Mouse (Mus musculus) skeletal muscle tissue, adult 2 months (tissue): ENCODE results near the gene Chek2.
A peak's percentile ranks its signal among the peaks of the same experiment; 100 is the strongest.
"Not testable (repeated sequence)": the region's sequence is repeated elsewhere in the genome, so short reads cannot be mapped to it uniquely, and the experiment has no call there.

ENCODE experiments used
- DNase-seq: peaks from one replicate; pipeline ENCODE4 v3.0.0-alpha.2; 2012; ENCODE audit warnings: low read depth, low spot score

Gene Chek2

DNA sequence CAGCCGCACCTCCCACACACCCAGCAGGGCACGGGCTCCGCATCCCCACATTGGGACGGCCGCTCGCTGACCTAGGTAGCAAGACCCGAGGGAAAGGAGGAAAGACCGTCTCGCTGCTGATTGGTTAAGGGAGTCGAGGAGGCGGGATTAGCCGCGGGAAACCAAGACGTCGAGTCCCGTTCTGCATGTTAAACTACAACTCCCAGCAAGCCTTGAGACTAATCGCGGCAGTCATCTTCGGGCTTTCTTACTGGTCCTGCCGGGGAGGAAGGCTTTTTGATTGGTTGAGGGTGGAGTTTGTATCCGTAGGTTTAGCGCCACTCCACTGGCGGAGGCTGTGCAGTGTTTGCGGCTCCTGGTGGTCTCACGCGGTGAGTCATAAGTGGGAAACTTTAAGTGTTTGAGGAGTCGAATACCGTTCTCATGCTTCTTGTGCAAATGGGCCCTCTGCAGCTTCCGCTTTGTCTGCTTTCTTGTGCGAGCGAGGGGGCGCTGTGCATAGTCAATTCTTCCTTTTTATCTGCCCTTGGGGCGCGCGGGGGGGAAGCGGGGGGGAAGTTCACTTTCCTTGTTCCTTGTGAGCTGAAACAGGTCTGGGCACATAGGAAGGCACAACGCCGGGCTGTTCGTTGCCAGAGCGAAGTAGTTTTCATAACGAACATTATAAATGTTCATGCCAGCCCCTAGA lies at the start of gene Chek2, which contains the start of gene Hscb:
Chek2 (plus strand) TSS at position 302 of the 688 bp plus-strand sequence.
Hscb (minus strand) TSS at position 100 of the 688 bp plus-strand sequence.
- DNase-seq = peak; percentile 98

DNA sequence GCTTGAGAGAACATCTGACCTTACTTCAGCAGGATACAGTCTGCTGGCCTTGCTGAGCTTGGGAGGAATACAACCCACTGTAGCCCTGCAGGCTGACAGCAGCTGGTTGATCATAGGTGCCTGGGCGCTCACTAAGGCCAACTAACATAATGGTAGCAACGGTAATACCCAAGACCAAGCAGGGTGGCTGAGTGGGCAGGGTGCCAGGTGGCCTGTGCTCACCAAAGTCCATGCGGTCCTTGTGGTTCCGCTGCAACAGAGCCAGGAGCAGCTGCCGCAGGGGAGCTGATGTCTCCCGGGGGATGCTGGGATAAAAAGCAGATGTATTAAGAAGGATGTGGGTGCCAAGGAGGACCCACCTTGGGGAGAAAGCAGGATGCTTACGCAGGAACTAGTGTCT lies 45.4 kb upstream of the Chek2 start:
- no peak for DNase-seq

DNA sequence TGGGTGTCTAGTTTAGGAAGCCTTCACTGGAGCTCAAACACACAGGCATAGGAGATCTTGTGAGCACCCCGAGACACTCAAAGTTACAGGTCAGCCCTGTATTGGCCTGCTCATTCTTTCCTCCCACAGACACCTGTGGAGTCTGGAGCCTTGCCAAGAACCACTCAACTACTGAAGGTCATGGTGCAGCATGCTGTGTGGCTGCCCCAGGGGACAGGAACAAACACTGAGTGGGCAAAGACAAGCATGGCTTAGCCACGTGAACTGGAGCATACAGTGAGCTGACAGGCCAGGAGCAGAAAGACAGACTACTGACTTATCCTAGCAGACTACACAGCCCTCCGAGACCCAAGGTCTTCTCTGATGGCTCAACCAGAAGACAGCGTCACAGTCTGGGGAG lies 42.1 kb upstream of the Chek2 start:
- no peak for DNase-seq

DNA sequence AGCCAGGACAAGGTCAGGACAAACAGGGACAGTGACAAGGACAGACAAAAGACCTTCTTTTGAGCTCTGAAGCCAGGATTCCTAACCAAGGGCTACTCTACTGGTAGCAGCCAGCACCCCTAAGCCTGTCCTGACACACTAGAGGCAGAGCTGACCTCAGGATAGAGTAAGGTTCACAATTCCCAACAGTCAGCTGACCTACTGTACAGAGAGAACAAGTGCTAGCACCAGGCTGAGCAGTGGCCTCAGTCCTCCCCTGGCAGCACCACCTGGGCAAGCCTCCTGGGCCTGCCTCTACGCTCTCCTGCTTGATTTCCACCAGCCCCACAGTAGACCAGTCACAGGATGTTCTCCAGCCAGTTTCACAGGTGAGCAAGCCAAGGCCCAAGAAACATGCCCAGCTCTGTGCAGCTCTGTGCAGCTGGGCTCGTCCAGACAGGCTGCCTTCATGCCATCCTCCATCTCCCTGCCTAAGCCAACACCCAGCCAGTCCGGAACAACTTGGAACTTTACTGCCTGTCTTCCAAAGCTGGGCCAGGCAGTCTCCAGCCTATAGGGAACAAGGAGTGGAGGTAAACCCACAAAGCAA lies 38.6 kb upstream of the Chek2 start:
- no peak for DNase-seq

DNA sequence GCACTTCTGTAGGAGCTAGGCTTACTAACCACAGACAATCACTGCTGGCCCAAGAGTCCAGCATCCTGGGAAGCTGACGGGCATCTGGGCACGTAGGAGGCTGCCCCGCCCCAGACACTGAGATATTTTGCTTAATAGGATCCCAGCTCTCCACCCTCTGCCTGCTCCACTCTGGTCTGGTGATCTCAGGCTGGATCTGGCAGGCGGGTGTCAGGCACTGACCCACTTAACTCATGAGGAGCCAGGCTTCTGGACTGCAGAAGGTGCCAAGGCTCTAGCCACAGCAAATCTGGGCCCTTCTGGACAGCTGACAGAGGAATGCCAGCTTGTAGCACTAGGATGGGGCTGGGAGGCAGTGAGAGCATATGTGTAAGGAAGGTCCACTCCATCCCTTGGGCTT lies 37.6 kb upstream of the Chek2 start:
- DNase-seq = peak; percentile 32

DNA sequence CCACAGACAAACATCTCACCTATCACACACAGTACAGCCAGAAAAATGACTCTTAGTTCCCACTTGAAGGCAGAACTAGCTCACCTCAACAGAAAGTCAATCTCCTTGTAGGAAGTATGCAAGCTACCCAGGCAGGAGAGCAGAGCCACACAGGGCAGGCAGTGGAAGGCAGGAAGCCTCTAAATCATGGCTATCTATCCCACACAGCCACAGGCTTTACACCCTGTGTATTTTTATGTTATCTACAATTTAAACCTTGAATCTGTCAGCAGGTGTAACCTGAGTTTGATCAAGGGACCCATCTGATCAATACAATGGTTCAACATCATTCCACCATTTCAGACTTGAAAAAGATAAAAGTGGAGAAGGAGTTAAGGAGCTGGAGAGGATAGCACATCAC lies 37.0 kb upstream of the Chek2 start:
- no peak for DNase-seq

DNA sequence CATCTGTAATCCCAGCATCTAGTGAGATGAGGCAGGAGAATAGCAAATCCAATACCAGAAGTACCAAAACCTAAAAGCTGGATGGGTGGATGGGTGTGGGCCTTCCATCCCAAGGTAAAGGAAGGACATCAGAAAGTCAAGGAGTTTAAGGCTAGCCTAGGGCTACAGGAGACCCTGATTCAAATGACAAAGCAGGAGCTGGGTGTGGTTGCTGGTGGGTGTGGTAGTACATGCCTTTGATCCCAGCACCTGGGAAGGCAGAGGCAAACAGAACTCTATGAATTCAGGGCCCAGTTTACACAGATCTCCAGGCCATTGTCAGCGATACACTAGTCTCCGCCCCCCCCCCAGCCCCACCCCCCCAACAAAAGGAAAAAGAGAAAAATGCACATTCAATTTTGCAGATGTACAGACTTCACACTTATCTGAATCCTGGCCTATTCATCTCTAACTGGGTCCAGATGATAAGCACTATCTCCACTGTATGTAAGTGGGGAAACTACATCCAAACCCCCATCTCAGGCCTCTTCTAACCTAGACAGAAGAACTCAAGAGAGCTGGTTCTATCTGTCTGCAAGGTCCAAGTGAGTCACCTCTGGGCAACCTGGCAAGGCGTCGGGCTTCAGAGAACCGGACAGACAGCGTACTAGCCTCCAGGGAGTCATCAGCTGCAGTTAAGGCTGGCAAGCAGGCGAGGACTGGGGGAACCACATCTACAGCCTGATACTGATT lies 35.6 kb upstream of the Chek2 start:
- DNase-seq = no peak

DNA sequence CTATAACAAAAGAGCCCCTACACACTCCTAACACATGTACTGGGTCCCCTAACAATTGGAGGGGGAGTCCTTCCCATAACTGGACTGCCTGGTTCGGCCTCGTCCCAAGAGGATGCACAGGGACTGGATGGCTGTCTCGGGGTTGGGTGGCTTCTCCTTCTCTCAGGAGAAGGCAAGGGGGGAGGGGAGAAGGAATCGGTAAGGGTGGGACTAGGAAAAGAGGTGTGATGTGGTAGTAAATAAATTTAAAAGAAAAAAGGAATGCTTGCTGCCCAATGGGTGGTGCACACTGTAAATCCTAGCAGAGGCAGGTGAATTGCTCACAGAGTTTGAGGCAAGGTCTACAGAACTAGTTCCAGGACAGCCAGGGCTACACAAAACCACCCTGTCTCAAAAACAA lies 33.6 kb upstream of the Chek2 start:
- no peak for DNase-seq

DNA sequence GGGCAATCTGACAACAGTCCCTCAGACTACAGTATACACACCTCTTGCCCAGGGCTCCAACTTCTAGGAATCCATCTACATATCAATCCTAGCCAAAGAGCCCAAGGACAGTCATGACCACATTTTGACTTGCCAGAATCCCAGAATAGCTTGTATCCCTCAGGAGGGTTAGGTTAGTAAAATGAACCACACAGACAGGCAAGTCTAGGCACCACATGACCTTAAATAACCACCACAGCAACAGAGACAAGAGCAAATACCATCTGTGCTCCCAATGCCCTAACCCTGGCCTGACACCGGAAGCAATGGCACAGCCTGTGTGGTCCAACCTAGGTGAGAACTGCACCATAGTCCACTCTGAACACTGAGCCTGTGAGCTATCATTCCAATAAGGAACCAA lies 33.1 kb upstream of the Chek2 start:
- DNase-seq = peak; percentile 69

DNA sequence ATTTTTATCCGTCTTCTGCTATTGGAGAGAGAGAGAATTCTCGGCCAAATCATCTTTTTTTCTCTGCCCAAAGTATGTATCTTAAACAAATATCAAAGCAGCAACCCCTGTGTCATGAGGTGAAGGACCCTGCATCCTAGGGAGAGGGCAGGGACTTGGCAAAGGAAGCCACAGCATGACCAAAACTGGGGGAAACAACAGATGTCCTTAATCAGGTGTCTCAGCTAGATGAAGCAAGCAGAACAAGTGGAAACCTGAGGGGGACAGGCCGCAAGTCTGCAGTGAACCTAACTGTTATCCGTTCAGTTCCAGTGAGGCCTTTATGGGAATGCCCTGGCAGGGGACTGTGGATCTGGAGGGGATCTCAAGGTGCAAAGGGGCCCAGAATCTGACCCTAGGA lies 32.3 kb upstream of the Chek2 start:
- DNase-seq = no peak

DNA sequence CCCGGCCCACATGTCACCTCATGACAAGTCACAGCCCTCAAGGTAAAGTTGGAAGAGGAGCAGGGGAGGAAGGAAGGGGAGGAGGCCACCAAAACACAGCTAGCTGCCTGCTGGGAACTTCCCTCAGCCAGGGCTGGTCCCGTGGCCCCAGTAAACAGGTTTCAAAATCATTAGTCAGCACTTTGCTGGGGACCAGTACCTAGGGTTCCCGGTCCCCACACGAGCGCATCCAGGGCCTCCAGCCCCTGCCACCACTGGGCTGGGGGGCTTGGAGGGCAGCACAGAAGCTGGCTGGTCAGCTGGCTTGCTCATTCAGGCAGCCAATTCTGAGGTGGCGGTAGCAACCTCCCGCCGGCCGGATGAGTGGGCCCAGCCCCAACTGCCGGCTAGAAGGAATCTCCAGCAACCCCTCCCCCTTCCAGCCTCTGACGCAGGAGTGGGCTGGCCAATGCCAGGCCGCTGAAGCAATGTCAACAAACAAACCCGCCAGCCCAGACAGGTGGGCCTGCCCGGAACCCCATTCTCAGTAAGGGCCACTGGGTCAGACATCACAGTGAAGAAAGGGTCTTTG lies 31.6 kb upstream of the Chek2 start:
- peak; percentile 82 for DNase-seq

DNA sequence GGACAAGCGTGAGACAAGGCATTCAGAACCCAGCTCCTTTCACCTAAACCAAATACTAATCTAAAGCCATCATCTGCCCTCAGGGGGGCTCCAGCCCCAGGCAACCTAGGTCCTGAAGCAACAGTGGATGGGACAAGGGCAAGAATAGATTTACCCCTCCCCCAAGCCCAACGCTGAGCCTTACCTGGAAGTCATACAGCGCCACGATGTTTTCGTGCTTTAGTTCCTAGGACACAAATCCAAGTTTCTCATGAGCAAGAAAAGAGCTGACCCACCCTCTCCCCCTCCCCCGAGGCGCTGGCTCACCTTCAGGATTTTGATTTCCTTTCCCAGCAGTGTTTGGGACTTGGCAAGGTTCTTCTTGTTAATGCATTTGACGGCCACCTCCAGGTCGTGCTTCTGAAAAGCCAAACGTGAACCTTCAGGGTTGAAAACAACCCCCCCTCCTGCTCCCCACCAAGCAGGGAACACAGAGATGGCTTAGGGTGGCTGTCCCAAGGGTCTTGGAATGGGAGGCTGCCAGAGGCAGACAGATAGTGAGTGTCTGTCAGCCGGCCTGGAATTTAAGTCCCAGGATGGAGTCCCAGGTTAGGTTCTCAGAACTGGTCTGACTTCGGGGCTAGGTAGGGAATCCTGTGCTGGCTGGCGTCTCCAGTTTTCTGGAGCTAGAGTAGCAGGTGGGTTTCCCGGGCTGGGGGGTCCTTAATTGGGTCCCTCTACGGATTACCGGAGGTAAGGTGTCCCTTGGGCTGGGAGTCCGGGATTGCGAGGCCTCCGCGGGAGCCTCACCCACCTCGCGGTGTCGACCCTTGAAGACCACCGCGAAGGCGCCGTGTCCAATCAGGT lies 30.7 kb upstream of the Chek2 start:
- no peak for DNase-seq

DNA sequence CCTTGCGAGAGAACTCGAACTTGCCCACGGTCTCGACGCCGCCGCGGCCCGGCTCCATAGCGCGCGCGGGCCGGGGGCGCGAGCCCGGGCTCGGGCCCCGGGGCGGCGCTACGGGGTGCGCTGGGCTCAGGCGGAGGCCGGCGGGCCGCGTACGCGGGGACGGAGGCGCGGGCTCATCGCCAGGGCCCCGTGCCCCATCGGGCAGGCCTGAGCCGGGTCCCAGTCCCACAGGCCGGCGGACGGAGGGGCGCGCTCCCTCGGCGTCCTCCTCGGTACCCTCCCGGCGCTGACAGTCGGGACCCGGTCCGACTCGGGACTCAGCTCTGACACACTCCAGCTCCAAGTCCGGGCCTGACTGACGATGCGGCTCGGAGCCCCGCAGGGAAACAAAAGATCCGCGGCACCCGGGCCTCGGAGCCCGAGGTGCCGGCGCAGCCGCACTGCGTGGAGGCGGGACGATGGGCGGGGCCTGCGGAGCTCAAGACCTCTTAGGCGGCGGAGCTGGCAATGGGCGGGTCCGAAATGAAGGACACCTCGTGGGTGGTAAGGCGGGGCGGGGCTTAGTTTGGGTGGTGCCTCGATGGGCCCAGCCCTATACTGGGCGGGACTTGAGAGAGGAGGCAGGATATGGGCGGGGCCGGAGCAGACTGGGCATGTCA lies 30.0 kb upstream of the Chek2 start, which contains the start of gene Ulk1:
Ulk1 (minus strand) TSS at position 431 of the 659 bp plus-strand sequence.
- peak; percentile 99 for DNase-seq

DNA sequence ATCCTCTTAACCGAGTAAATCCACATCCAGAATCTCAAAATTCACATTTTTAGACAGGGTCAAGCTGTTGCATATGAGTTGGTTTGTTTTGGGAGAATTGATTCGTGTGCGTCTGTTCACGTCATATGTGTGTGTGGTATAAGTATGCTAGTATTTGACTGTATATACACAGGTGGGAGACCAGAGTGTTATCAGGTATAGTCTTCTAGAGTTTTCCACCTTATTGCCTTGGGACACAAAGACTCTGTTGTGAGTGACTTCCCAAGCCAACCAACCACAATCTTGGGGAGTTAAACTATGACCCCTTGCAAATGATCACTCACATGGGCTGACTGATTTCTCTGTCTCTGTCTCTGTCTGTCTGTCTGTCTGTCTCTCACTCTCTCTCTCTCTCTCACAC lies 15.4 kb upstream of the Chek2 start:
- no peak for DNase-seq

DNA sequence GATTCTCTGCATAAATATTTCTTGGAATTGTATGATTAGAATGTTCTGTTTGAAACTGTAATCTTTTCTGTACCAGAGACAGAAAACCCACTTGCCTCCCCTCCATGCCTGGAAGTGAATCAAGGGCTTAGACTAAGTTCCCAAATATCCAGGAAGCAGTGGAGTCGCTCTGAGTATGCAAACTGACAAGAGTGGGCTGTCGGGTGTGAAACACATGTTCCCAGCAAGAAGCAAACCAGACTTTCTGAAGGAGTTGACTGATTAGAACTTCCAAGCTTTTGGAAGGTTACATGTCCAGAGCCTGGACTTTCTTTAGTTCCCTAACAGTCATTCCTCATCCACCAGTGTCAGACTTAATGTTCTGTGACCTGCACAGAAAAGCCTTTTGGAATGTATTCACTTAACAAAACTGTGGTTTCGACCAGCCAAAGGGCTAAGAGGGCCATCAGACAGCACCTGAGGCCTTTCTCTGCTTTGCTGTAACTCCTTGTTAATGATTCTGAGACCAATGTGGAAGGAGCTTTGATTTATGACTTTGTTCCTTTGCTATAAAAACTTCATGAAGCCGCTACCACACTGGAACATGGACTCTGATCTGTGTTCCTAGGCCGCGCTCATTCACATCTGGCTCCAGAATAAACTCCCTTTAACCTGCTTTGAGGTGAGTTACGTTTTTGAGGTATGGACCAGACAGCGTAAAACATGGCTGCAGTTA lies 12.8 kb upstream of the Chek2 start:
- DNase-seq = no peak

DNA sequence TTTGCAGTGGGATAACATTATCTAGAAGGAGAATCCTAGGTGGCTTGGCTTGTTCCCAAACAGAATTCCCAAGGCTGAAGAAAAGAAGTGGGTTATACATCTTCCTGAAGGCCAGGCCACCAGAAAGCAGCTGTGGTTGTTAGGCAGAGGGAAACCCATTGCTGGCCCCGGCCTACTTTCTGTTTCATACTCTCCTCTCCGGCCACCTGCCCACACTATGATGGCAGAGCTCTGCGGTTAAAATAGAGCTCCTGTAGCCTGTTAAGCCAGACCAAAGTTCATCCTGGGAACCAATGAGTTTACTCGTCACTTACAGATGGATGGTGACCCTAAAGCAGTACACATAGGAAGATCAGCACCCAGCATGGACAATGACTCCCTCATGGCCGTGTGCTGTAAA lies 12.2 kb upstream of the Chek2 start:
- no peak for DNase-seq

DNA sequence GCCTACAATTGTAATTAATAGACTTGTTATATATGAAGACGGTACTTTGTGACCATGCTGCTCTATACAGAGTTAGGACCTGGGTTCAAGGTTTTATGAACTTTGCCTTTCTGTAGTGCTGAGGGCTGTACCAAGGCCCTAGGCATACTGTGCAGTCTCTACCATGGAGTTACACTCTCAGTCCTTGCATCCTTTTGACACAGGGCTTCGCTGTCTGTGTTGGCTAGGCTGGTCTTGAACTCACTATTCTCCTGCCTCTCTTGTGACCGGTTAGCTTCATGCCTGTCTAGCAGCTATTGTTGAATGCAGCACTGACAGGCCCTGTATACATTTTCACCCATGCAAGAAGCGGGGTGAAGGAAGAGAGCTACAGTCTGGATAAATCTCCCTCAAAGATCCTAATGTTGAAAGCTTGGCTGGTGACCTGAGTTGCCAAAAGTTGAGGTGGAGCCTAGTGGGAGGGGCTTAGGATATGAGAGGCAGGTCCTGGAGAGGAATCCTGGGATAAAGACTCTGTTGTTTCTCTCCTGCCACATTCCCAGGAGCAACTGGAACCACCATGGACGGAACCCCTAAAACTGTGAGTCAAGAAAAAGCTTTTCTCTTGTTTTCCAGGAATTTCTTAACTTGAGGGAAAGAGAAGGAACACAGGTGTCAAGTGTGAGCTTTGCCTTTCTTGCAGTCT lies 8.6 kb upstream of the Chek2 start:
- DNase-seq = no peak

DNA sequence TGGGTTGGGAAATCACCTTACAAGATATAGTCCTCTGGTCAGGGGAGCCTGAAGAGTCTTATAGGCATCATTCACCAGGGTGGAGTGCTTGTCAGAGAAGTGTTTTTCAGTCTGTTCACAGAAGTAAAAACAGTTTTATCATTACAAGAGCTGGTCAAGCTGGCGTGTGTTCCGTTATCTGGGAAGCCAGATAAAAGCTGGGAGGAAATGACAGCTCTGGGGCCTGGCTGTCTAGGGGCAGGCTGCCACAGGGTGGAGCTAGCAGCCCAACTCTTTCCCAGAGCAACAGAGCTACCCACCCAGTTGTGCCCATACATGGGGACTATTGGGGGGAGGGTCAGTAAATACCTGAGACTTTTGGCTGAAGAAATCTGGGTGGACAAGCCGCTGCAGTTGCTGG lies 3.8 kb upstream of the Chek2 start:
- DNase-seq = no peak

DNA sequence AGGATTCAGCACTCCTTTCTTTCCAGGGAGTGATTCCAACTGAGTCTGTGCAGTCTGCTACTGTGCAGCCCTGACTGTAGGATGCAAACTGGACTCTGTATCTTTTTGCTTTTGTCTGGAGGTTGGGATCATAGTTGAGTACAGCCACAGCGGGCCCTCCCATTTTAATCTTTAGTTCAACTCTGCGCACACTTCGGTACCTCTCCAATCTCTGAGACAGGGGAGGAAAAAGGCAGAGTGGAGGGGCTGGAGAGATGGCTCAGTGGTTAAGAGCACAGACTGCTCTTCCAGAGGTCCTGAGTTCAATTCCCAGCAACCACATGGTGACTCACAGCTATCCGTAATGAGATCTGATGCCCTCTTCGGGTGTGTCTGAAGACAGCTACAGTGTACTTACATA lies 1.8 kb upstream of the Chek2 start:
- DNase-seq = not testable (repeated sequence)
